Mouse (Mus musculus) left cerebral cortex, adult 2 months (tissue): ENCODE data around the gene Gemin8. TPM values are rescaled to one million over a fixed set of nuclear protein-coding genes. Genes with fewer than 3 reads are reported as not detected.

Experiments used
- DNase-seq, 2 experiments: peaks; one replicate each; pipeline ENCODE4 v3.0.0; 2021 to 2022; ENCODE audit warnings: low spot score in 2 of 2, mixed read lengths in 1 of 2; ENCODE audit errors: extremely low spot score in 1 of 2
- H3K27ac ChIP-seq: fragments of 200-600 bp; 2 replicates; pipeline ENCODE4 v1.8.1; 2022
- H3K4me3 ChIP-seq: fragments of 200-600 bp; 2 replicates; pipeline ENCODE4 v1.8.1; 2022
- CTCF ChIP-seq: fragments of 200-600 bp; IDR thresholded peaks from 2 replicates; pipeline ENCODE4 v1.8.1; 2022; ENCODE audit warnings: antibody characterized with exemption, mild to moderate bottlenecking, moderate library complexity
- intact Hi-C: fragments of 180-260 bp; cut with DNase I; formaldehyde crosslinking; loops from one replicate; pipeline ENCODE4 v1.15.1; 2025
- total RNA-seq, 2 experiments: library from RNA; stranded (reverse); gene quantifications; 2 replicates each; pipeline ENCODE4 v1.2.3; 2021

The Gemin8 gene
- total RNA-seq, 2 experiments from 2014 or later = 12.8 to 14.1 TPM

DNA sequence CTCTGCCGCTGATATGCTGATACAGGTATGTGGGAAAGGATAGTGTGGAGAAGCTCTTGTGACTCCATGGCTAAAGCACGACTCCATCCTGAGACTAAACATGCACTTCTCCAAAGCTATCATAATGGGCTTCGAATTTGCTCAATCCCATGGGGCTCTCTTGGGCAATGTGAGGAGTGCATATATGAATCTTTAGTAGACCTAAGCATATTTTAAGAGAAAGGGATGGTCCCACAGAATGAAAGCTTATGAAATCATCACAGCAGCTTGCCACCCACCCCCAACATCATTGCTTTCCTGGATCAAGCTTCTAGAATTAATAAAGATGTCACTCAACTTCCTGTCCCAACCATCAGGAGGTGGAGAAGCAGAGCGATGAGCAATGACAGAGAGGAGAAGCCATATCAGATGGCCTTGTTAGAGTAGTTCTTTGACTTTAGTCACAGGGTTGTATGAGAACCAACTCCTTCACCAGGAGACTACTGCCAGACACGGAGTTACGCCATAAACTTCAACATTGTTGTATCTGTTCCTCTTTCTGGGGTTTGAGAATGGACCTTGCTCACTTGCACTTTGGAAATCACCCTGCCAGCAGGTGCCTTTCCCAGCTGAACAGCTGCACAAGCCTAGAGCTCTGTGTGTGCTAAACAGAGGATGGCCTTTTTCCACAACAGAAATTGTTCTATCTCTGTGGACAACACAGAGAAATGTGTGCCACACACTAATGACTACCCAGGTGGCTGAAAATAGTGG is 60.4 kb downstream of the Gemin8 start:
- Histone ChIP-seq H3K4me3 (no peak overlapping the region), H3K27ac (no peak overlapping the region)
- DNase-seq = no peak
- intact Hi-C loops = no loop called here
- TF ChIP-seq CTCF = no peak

DNA sequence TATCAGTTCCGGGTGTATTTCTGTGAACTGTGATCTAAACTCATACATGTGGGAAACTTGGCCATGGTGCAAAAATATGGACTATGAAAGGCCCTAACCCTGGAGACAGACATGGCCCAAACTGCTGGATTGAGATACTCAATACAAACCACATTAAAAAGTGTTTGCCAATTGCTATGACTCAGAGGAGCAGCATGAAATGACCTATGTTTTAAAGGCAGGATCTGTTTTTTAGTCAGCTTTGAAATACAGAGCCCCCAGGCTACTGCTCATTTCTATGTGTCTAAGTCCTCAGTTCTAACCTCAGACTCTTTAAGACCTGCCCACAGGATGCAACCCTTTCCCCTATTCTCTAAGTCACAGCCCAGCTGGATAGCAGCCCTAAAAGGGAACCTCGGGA is 65.9 kb downstream of the Gemin8 start:
- intact Hi-C loops = no loop called here
- H3K4me3 ChIP-seq = no peak overlapping the region
- no peak for TF ChIP-seq CTCF
- DNase-seq = no peak
- no peak overlapping the region for H3K27ac ChIP-seq

DNA sequence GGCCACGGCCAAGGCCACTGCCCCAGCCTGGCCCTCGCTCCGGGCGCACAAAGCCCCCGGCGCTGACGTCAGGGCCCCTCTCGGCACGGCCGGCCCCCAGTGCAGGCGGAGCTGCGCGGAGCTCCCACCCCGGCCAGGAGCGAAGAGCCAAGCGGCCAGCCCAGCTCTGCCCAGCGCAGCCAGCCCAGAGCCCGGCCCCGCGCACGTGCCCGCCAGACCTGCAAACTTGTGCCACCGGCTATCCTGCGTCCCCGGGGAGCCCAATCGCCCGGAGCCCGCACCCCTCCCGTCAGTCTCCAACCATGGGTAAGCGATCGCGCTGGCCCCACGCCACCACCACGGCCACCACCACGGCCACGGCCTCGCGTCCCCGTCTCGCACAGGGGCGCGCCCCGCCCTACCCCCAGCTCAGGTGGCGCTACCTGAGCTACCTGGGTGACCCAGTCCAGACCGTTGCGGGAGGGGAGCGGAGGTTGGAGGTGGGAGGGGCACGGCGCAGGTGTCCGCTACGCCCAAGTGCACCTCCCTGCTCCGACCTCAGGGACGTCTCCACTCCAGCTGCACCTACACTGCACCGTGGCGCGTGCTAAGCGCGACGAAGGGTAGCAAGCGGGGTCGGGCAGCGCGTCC is 68.7 kb downstream of the Gemin8 start, which contains the start of gene Gpm6b:
Gene Gpm6b (plus strand): TSS at position 81 of the 630 bp plus-strand sequence.
- Histone ChIP-seq H3K27ac (peak within 1 kb of the TSS; percentile 89), H3K4me3 (peak within 1 kb of the TSS; percentile 63)
- intact Hi-C loops = no loop called here
- TF ChIP-seq CTCF = no peak; the same call in 1 of the 2 replicates
- DNase-seq = peak; percentile 57 to 59

DNA sequence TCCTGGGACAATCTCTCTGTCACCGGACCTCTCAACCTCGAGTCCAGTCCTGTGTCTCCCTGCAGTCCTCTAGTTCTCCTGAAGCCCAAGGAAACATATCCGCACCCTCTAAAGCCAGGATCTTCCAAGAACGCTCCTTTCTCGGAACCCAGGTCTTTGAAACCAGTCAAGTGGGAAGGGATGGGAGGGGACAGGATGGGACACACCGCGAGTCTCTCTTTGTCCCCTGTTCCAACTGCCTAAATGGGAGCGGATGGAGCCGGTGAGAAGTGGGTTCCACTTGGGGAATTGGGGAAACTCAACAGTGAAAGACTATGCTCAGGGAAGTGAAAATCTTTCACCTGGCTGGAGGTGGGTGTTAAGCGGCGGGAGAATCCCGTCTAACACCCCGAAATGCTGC is 69.3 kb downstream of the Gemin8 start:
- TF ChIP-seq CTCF = no peak
- intact Hi-C loops = no loop called here
- H3K4me3 ChIP-seq = peak overlapping the region; percentile 63
- DNase-seq = no peak
- H3K27ac ChIP-seq = peak overlapping the region; percentile 89

Other genes with a start within 250 kb of the Gemin8 start
- gene Gpm6b, start 68.5 kb downstream of the Gemin8 start, total RNA-seq = 100 to 1,000 TPM; 598 to 621 TPM